Mouse (Mus musculus) brain, embryonic 14.5 days (tissue): ENCODE results near the gene Asxl2.

Experiments
- CTCF ChIP-seq: fragments of 200-500 bp; IDR thresholded peaks from 2 replicates; pipeline ENCODE4 v1.5.1; 2012; ENCODE audit warnings: inconsistent platforms, mild to moderate bottlenecking, moderate library complexity, borderline replicate concordance; ENCODE audit not compliant: insufficient read depth, insufficient read length; ENCODE audit errors: extremely low read depth
- POLR2A ChIP-seq: fragments of 200-500 bp; IDR thresholded peaks from 2 replicates; pipeline ENCODE4 v1.6.1; 2012; ENCODE audit warnings: mild to moderate bottlenecking, inconsistent platforms, borderline replicate concordance; ENCODE audit not compliant: poor library complexity, insufficient read depth, insufficient read length, severe bottlenecking; ENCODE audit errors: extremely low read depth

DNA sequence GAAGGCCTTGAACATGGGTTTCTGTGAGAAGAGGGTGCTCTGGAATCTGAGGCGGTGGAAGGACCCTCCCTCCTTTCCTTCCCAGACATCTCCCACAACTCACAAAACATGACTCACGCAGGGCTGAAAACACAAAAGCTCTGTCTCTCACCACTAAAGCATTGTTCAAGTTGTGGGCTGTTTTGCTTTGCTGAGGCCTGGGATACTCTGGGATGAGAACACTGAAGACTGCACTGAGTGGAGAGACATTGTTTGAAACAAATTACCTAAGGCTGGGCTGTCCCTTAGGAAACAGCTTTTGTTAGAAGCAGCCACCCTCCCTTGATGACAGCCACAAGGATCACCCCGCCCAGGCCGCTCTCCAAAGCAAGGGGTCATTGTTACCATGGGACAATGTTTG is 33.5 kb upstream of the Asxl2 start:
- TF ChIP-seq CTCF (no peak), POLR2A (no peak)
